Mouse (Mus musculus) thymus, adult 2 months (tissue): ENCODE measurements around the gene Tinagl1.

Experiments used
- CTCF ChIP-seq: fragments of 200-500 bp; IDR thresholded peaks from 2 replicates; pipeline ENCODE4 v1.5.1; 2012; ENCODE audit warnings: mild to moderate bottlenecking, control low read depth, low read length, moderate library complexity, borderline replicate concordance; ENCODE audit not compliant: control insufficient read depth, poor library complexity, insufficient read depth; ENCODE audit errors: extremely low read depth
- POLR2A ChIP-seq: fragments of 200-500 bp; IDR thresholded peaks from 2 replicates; pipeline ENCODE4 v1.6.1; 2012; ENCODE audit warnings: mild to moderate bottlenecking, low read length, control low read depth, moderate library complexity; ENCODE audit not compliant: control insufficient read depth, poor library complexity, insufficient read depth; ENCODE audit errors: extremely low read depth

DNA sequence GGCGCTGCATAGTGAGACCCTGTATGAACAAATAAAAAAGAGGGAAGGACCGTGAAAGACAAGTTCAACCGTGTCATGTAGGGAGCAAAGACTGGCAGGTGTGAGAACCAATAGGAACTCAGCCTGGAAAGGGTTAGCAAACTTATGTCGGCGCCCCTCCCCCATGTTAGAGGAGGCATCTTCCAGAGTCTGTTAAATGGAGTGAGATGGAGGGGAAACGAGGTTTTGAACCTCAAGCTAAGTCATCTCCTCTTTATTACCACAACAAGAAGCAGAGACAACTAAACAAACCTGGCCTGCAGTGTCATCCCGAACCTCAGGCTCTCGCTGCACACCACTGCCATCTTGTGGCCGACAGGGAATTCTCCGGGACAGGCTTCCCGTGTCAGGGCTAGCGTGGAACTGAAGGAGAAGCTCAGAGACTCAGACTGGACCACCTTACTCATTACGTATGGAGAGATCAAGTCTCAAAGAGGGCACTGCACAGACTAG is 13.9 kb upstream of the Tinagl1 start:
- 0 out of 2 replicates have a peak, but pooled peaks have one; percentile 24 for TF ChIP-seq POLR2A
- peak; percentile 86 for TF ChIP-seq CTCF
